Mouse (Mus musculus): ENCODE measurements around the gene C130060K24Rik. TPM values are rescaled to one million over a fixed set of nuclear protein-coding genes. Genes with fewer than 3 reads are reported as not detected.

Gene C130060K24Rik
- not detected for polyA plus RNA-seq (2012; fragmentation: generic; extraction: Trizol)

DNA sequence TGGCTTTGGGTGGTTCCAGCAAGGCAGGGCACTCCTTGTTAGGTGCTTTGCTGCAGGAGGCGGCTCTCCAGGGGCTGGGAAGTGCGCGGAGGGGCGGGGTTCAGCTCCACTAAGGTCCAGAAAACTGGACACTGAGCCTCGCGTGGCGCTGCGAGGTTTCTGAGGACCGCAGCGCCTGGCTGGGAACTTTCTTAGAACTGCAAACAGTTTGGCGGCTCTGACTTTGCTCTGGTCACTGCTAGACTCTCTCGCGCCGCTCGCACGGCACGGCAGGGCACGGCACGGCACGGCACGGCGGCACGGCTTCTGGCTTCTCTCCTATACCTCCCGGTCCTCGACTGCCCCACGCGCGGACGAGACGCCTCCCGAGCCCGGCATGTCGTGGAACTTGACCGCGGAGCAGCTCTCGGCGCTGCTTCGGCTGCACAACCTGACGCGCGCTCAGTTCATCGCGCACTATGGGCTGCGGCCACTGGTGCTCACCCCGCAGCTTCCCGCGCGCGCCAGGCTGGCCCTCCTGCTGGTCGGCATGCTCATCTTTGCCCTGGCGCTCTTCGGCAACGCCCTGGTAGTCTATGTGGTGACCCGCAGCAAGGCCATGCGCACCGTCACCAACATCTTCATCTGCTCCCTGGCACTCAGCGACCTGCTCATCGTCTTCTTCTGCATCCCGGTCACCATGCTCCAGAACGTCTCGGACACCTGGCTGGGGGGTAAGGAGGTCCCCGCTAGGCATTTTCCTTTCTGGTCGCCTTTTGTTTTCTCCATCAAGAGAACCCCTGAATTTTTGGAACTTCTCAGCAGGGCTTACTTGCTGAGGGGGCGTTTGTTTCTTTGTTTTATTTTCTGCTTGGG, at the start of gene C130060K24Rik:
Gene C130060K24Rik (plus strand): TSS at position 188 of the 855 bp plus-strand sequence.
- H3K79me2 ChIP-seq (ENCODE audit: control insufficient read depth, insufficient read depth) = no peaks in the 10 kb centered on the region
- no peaks in the 10 kb centered on the region for H3K27me3 ChIP-seq (ENCODE audit: control insufficient read depth, insufficient read depth, insufficient read length)
- H3ac ChIP-seq (ENCODE audit: control insufficient read depth, insufficient read length) = no peak within 1 kb of the TSS
- no peak within 1 kb of the TSS for H3K4me3 ChIP-seq
- H3K36me3 ChIP-seq (ENCODE audit: control insufficient read depth, insufficient read depth) = no peaks in the 10 kb centered on the region
- H3K4me2 ChIP-seq (ENCODE audit: low read depth) = no peak within 1 kb of the TSS
- no peak for TF ChIP-seq TCF12 (IDR thresholded peaks at IDR 0.05; ENCODE audit: insufficient read depth, poor library complexity, severe bottlenecking)
- no peak for TF ChIP-seq MYOD1 (IDR thresholded peaks at IDR 0.05; ENCODE audit: control insufficient read depth in 1 of 3, insufficient read length in 2 of 3, low read depth in 2 of 3)
- no peak for TF ChIP-seq POLR2A (IDR thresholded peaks at IDR 0.05; ENCODE audit: insufficient read length, low read depth)
- TF ChIP-seq TCF3 (IDR thresholded peaks at IDR 0.05; ENCODE audit: insufficient read length, low read depth) = no peak
- no peak for TF ChIP-seq MYOG (IDR thresholded peaks at IDR 0.05; ENCODE audit: control insufficient read depth in 1 of 3, insufficient read depth in 1 of 3, insufficient read length in 2 of 3, low read depth in 2 of 3)
- TF ChIP-seq REST (IDR thresholded peaks at IDR 0.05; ENCODE audit: insufficient read depth, insufficient read length) = no peak
- no peak for TF ChIP-seq MAX (IDR thresholded peaks at IDR 0.05; ENCODE audit: low read depth)
- TF ChIP-seq E2F4 (IDR thresholded peaks at IDR 0.05; ENCODE audit: insufficient read depth) = no peak
- TF ChIP-seq CEBPB (IDR thresholded peaks at IDR 0.05; ENCODE audit: insufficient read depth, poor library complexity, severe bottlenecking) = no peak
- TF ChIP-seq USF1 (IDR thresholded peaks at IDR 0.05; ENCODE audit: low read depth) = no peak

DNA sequence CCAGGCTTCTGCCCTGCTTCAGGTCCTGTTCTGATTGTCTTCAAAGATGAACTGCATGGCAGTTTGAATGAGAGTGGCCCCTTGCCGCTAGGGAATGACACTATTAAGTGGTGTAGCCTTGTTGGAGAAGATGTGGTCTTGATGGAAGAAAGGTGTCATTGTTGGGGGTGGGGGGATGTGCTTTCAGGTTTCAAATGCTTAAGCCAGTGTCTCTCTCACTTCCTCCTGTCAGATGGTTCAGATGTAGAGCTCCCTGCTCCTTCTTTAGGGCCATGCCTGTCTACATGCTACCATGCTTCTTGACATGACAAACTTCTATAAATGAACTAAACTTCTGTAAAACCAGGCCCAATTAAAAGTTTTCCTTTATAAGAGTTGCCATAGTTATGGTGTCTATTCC, 46.7 kb upstream of the C130060K24Rik start:
- Histone ChIP-seq H3K79me2 (ENCODE audit: control insufficient read depth, insufficient read depth) (no peaks in the 10 kb centered on the region), H3K27me3 (ENCODE audit: control insufficient read depth, insufficient read depth, insufficient read length) (no peaks in the 10 kb centered on the region), H3K4me3 (no peak overlapping the region), H3ac (ENCODE audit: control insufficient read depth, insufficient read length) (no peak overlapping the region), H3K36me3 (ENCODE audit: control insufficient read depth, insufficient read depth) (no peaks in the 10 kb centered on the region), H3K4me2 (ENCODE audit: low read depth) (no peak overlapping the region)
- no peak for TF ChIP-seq SRF (IDR thresholded peaks at IDR 0.05; ENCODE audit: control insufficient read depth, insufficient read length, low read depth)
- no peak for TF ChIP-seq CEBPB (IDR thresholded peaks at IDR 0.05; ENCODE audit: insufficient read depth, poor library complexity, severe bottlenecking)
- TF ChIP-seq MAX (IDR thresholded peaks at IDR 0.05; ENCODE audit: low read depth) = no peak
- TF ChIP-seq POLR2A (IDR thresholded peaks at IDR 0.05; ENCODE audit: insufficient read length, low read depth) = no peak
- TF ChIP-seq REST (IDR thresholded peaks at IDR 0.05; ENCODE audit: insufficient read depth, insufficient read length) = no peak
- no peak for TF ChIP-seq USF1 (IDR thresholded peaks at IDR 0.05; ENCODE audit: low read depth)
- TF ChIP-seq E2F4 (IDR thresholded peaks at IDR 0.05; ENCODE audit: insufficient read depth) = no peak
- TF ChIP-seq TCF3 (IDR thresholded peaks at IDR 0.05; ENCODE audit: insufficient read length, low read depth) = no peak
- TF ChIP-seq MYOD1 (IDR thresholded peaks at IDR 0.05; ENCODE audit: control insufficient read depth in 1 of 3, insufficient read length in 2 of 3, low read depth in 2 of 3) = no peak
- TF ChIP-seq MYOG (IDR thresholded peaks at IDR 0.05; ENCODE audit: control insufficient read depth in 1 of 3, insufficient read depth in 1 of 3, insufficient read length in 2 of 3, low read depth in 2 of 3) = no peak
- TF ChIP-seq POLR2AphosphoS2 (IDR thresholded peaks at IDR 0.05; ENCODE audit: insufficient read length, low read depth) = no peak
- no peak for TF ChIP-seq TCF12 (IDR thresholded peaks at IDR 0.05; ENCODE audit: insufficient read depth, poor library complexity, severe bottlenecking)

DNA sequence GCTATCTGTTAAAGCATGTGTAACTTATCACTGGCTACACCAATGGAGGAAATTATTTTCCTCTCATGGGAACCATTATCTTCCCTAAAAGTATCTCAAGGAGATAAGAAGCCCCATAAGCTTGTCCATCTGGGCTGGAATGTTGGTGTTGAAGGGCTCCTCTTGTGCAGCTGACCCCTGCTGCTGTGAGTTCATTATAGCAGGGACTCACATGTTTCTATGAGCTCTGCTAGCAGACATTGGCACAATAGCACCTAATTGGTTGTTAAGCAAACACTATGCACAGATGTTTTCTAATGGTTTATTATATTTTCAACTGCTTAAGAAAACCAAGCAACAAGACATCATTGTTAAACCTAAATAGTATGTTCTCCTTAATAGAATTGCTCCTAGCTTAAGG, 41.5 kb upstream of the C130060K24Rik start:
- H3K79me2 ChIP-seq (ENCODE audit: control insufficient read depth, insufficient read depth) = no peaks in the 10 kb centered on the region
- H3K27me3 ChIP-seq (ENCODE audit: control insufficient read depth, insufficient read depth, insufficient read length) = no peaks in the 10 kb centered on the region
- no peak overlapping the region for H3ac ChIP-seq (ENCODE audit: control insufficient read depth, insufficient read length)
- H3K4me2 ChIP-seq (ENCODE audit: low read depth) = no peak overlapping the region
- H3K36me3 ChIP-seq (ENCODE audit: control insufficient read depth, insufficient read depth) = no peaks in the 10 kb centered on the region
- TF ChIP-seq CEBPB (IDR thresholded peaks at IDR 0.05; ENCODE audit: insufficient read depth, poor library complexity, severe bottlenecking) (no peak), MYOG (IDR thresholded peaks at IDR 0.05; ENCODE audit: control insufficient read depth in 1 of 3, insufficient read depth in 1 of 3, insufficient read length in 2 of 3, low read depth in 2 of 3) (no peak), MYOD1 (IDR thresholded peaks at IDR 0.05; ENCODE audit: control insufficient read depth in 1 of 3, insufficient read length in 2 of 3, low read depth in 2 of 3) (no peak), POLR2AphosphoS2 (IDR thresholded peaks at IDR 0.05; ENCODE audit: insufficient read length, low read depth) (no peak), REST (IDR thresholded peaks at IDR 0.05; ENCODE audit: insufficient read depth, insufficient read length) (no peak), E2F4 (IDR thresholded peaks at IDR 0.05; ENCODE audit: insufficient read depth) (no peak), USF1 (IDR thresholded peaks at IDR 0.05; ENCODE audit: low read depth) (no peak), POLR2A (IDR thresholded peaks at IDR 0.05; ENCODE audit: insufficient read length, low read depth) (no peak), TCF3 (IDR thresholded peaks at IDR 0.05; ENCODE audit: insufficient read length, low read depth) (no peak), SRF (IDR thresholded peaks at IDR 0.05; ENCODE audit: control insufficient read depth, insufficient read length, low read depth) (no peak), MAX (IDR thresholded peaks at IDR 0.05; ENCODE audit: low read depth) (no peak), TCF12 (IDR thresholded peaks at IDR 0.05; ENCODE audit: insufficient read depth, poor library complexity, severe bottlenecking) (no peak)
- no peak overlapping the region for H3K4me3 ChIP-seq

DNA sequence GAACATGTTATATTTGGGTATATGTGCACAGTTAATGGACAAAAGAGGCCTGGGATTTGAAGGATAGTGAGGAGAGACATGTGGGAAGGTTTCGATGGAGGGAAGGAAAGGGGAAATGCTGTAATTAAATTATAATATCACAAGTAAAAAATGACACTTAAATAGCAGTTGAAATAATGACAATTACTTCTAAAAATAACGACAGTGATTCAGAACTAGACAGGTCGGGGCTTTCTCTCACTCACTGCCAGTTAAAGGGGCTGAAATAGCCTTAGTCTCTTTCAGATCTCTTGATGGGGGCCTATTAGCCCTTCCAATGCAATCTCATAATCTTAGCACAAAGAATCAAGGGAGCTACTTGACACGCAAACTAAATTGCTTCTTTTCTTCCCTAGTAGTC, 39.5 kb upstream of the C130060K24Rik start:
- Histone ChIP-seq H3K4me2 (ENCODE audit: low read depth) (no peak overlapping the region), H3K79me2 (ENCODE audit: control insufficient read depth, insufficient read depth) (no peaks in the 10 kb centered on the region), H3ac (ENCODE audit: control insufficient read depth, insufficient read length) (no peak overlapping the region), H3K36me3 (ENCODE audit: control insufficient read depth, insufficient read depth) (no peaks in the 10 kb centered on the region), H3K4me3 (no peak overlapping the region), H3K27me3 (ENCODE audit: control insufficient read depth, insufficient read depth, insufficient read length) (no peaks in the 10 kb centered on the region)
- no peak for TF ChIP-seq MYOG (IDR thresholded peaks at IDR 0.05; ENCODE audit: control insufficient read depth in 1 of 3, insufficient read depth in 1 of 3, insufficient read length in 2 of 3, low read depth in 2 of 3)
- no peak for TF ChIP-seq REST (IDR thresholded peaks at IDR 0.05; ENCODE audit: insufficient read depth, insufficient read length)
- no peak for TF ChIP-seq MAX (IDR thresholded peaks at IDR 0.05; ENCODE audit: low read depth)
- no peak for TF ChIP-seq POLR2AphosphoS2 (IDR thresholded peaks at IDR 0.05; ENCODE audit: insufficient read length, low read depth)
- TF ChIP-seq MYOD1 (IDR thresholded peaks at IDR 0.05; ENCODE audit: control insufficient read depth in 1 of 3, insufficient read length in 2 of 3, low read depth in 2 of 3) = no peak
- no peak for TF ChIP-seq E2F4 (IDR thresholded peaks at IDR 0.05; ENCODE audit: insufficient read depth)

All from myocyte (in vitro differentiated cells).